Mouse (Mus musculus) G1E (cell line): ENCODE data around the gene Gm3448. TPM values are rescaled to one million over a fixed set of nuclear protein-coding genes. Genes with fewer than 3 reads are reported as not detected.
"Not testable (repeated sequence)": the region's sequence is repeated elsewhere in the genome, so short reads cannot be mapped to it uniquely, and the experiment has no call there.

Experiments
- ATAC-seq: 2 replicates; pipeline ENCODE4 v1.8.0; 2016; ENCODE audit warnings: mild to moderate bottlenecking; ENCODE audit not compliant: insufficient number of reproducible peaks, poor library complexity, low FRiP score, severe bottlenecking; ENCODE audit errors: extremely low read depth
- DNase-seq: peaks from one replicate; pipeline ENCODE4 v3.0.0; 2012; ENCODE audit warnings: low spot score
- H3K27me3 ChIP-seq: 2 replicates; pipeline ENCODE4 v1.6.1; 2012; ENCODE audit warnings: mild to moderate bottlenecking, low read length, inconsistent platforms; ENCODE audit not compliant: insufficient read depth
- H3K36me3 ChIP-seq: replicated peaks from 2 replicates; pipeline ENCODE3; 2012; ENCODE audit warnings: mild to moderate bottlenecking, inconsistent platforms
- H3K4me1 ChIP-seq: 2 replicates; pipeline ENCODE4 v1.6.1; 2012; ENCODE audit warnings: low read depth, low read length, inconsistent platforms, mixed read lengths; ENCODE audit not compliant: insufficient read depth
- H3K4me3 ChIP-seq: 2 replicates; pipeline ENCODE4 v1.5.1; 2012; ENCODE audit warnings: low read depth, mild to moderate bottlenecking, inconsistent platforms, low read length, moderate library complexity, mixed read lengths
- H3K9me3 ChIP-seq: replicated peaks from 2 replicates; pipeline ENCODE4 v1.6.1; 2012; ENCODE audit warnings: inconsistent platforms
- CTCF ChIP-seq: IDR thresholded peaks from 2 replicates; pipeline ENCODE4 v1.5.1; 2012; ENCODE audit warnings: low read depth, low read length, inconsistent platforms, mixed read lengths
- GATA1 ChIP-seq: IDR thresholded peaks from 2 replicates; pipeline ENCODE4 v1.6.1; 2012; ENCODE audit warnings: borderline replicate concordance, low read length, inconsistent platforms, mixed read lengths
- GATA2 ChIP-seq: IDR thresholded peaks from 2 replicates; pipeline ENCODE4 v1.6.1; 2012; ENCODE audit warnings: low read depth, low read length, inconsistent platforms, borderline replicate concordance
- POLR2AphosphoS5 ChIP-seq: IDR thresholded peaks from 2 replicates; pipeline ENCODE4 v1.6.1; 2012; ENCODE audit warnings: low read depth, low read length, inconsistent platforms; ENCODE audit not compliant: insufficient replicate concordance
- TAL1 ChIP-seq: conservative IDR thresholded peaks from 2 replicates; pipeline ENCODE4 v1.6.1; 2012; ENCODE audit warnings: low read depth, low read length, inconsistent platforms, mixed read lengths
- polyA plus RNA-seq: library from polyadenylated mRNA; stranded (reverse); fragments of >175 nt; gene quantifications from 2 replicates; pipeline ENCODE4 v1.2.3, GENCODE M21; 2012
- total RNA-seq, 2 experiments: library from RNA; stranded (forward) in 1 of 2; stranded (reverse) in 1 of 2; fragments of 200-1000 nt in 1 of 2; fragments of >200 nt in 1 of 2; fragmentation: Nextera tagmentation in 1 of 2; gene quantifications; 2 replicates each; pipeline ENCODE4 v1.2.3; 2014 to 2017

Gene Gm3448
- total and polyA plus RNA-seq, 3 experiments, result 2.7 to 59.8 (median 31.0) TPM

DNA sequence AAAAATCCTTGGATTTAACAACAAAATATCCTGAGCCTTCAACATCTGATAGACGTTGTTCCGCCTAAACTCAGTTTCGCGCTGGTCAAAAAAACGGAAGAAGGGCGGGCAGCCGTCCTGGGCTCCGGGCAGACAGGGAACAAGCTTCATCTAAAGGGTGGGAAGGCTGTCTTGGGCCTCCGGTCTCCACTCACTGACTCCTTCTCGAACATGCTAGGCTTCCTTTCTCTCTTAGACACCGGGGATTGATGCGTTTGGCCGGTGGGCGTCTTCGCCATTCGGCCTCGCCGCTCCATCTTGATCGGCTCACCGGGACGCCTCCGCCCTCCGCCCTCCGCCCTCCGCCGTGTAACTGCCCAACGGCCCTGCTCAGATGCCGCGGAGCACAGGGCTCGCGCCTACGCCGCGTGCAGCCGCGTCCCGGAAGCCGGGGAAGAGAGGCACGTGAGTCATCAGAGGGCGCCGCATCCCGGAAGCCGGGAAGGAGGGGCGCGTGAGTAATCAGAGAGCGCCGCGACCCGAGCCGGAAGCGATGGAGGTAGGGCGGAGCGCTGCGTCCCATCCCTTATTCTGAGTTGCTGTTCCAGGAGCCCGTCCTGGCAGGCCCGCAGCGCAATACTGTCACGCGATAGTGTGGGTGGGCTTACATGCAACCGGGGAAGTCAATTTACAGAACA is 62.8 kb downstream of the Gm3448 start, which contains the start of the genes 9030025P20Rik and Gm3417:
Gene 9030025P20Rik, plus strand, starts transcription at position 107 of the 677 bp plus-strand sequence.
Gene Gm3417, minus strand, starts transcription at position 429 of the 677 bp plus-strand sequence.
- H3K4me1 ChIP-seq, H3K27me3 ChIP-seq, H3K36me3 ChIP-seq, DNase-seq, H3K9me3 ChIP-seq: not testable (repeated sequence)
- ATAC-seq, result peak; percentile 83
- H3K4me3 ChIP-seq, result peak within 1 kb of the TSS; percentile 42; the same call in 1 of the 2 replicates

DNA sequence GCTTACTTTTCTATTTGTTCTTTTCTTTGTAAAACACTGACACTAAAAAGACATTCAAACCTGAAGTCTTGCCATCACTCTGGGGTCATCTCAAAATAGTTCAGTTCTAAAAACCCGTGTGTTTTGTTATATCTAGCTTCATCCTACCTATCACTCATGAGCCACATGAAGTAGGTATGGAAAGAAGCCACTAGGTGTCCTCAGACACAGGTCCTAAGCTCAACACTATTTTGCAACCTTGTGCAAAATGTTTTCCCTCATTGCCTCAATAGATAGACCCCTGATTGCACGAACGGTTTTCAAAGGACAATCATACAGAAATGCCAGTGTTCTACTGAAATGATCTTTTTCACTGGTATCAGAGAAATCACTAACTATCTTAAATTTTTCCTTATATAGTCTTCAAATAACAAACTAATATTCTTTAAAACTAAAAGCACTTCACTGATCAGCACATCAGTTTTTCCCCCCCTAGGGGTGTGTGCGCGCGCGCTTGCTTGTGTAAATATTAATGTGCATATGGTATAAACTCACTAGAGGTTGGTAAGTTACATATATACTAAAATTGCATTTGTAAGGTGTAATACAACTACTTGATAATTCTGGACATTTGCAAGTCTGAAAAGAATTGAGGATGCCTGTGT is 63.5 kb downstream of the Gm3448 start:
- ATAC-seq, result peak; percentile 57
- not testable (repeated sequence) for H3K9me3 ChIP-seq, H3K4me1 ChIP-seq, DNase-seq, H3K27me3 ChIP-seq, H3K36me3 ChIP-seq
- peak overlapping the region; percentile 42; the same call in 1 of the 2 replicates for H3K4me3 ChIP-seq

GRCm38 (mm10) chr17:14968373-14968913 is 72.9 kb downstream of the Gm3448 start:
- ATAC-seq, result peak; percentile 78
- H3K9me3 ChIP-seq, H3K27me3 ChIP-seq, DNase-seq, H3K4me1 ChIP-seq, H3K36me3 ChIP-seq, H3K4me3 ChIP-seq: not testable (repeated sequence)

DNA sequence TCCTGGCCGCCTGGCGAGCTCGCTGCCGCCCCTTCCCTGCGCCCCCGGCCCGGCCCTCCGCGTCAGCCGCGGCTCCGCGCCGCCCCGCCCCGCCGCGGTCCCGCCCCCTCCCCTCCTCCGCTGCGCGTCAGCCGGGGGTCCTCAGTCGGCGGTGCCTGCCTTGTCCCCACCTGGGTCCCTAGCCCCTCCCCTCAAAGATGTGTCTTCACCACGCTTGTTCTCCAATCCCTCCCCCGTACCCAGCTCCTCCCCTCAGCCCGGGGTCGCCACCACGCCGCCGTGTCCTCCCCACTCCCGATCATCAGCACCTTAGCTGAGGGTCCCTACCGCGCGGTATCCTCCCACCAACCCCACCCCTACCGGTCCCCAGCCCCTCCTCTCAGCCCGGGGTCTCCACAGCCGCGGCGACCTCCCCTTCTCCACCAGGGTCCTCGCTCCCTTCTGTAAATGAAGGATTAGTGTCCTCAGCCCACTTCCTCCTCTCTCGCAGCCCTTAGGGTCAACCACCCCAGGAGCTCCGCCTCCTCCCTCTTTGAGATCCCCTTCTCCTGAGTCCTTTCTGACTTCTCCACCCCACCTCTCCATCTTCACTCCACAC is 79.7 kb downstream of the Gm3448 start:
- not testable (repeated sequence) for DNase-seq, H3K9me3 ChIP-seq, H3K27me3 ChIP-seq, H3K4me3 ChIP-seq
- H3K36me3 ChIP-seq, result peaks cover 20% of the 10 kb centered on the region
- peak; percentile 68 for ATAC-seq
- peaks cover 15% of the 10 kb centered on the region for H3K4me1 ChIP-seq

DNA sequence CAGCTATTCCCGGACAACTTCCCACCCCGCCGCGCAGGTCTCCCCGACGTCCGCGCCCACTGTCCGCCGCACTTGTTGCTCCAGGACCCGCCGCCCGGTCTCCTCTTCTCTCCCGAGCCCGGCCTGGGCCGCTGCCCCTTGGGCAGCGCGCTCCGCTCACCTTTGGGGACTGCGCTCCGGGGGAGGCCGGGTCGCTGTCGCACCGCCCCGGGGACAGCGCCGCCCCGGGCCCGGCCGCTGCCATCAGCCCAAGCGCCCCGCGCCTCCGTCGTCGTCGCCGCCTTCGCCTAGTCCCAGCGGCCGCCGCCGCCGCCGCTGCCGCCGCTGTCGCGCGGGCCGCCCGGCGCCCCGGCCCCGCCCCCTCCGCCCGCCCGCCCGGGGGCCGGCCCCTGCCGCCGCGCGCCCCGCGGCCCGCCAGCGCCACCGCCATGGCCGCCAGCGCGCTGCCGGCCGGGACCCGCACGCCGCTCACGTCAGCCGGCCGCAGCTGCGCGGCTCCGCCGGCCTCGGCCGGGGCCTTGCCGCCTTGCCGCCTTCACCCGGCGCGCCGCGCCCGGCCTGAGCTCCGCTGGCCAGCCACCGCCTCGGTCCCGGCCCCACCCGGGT is 80.3 kb downstream of the Gm3448 start, which contains the start of gene Phf10:
Gene Phf10, minus strand, starts transcription at position 323 of the 606 bp plus-strand sequence.
- peaks cover 26% of the 10 kb centered on the region for H3K36me3 ChIP-seq
- not testable (repeated sequence) for H3K27me3 ChIP-seq, H3K9me3 ChIP-seq, ATAC-seq, DNase-seq
- H3K4me3 ChIP-seq, result peak within 1 kb of the TSS; percentile 84
- peaks cover 19% of the 10 kb centered on the region for H3K4me1 ChIP-seq

- H3K9me3 ChIP-seq, result no peaks in the 10 kb centered on the region
- DNase-seq (peak; percentile 10), ATAC-seq (no peak)
- no peaks in the 10 kb centered on the region for H3K27me3 ChIP-seq
- no peak for TF ChIP-seq POLR2AphosphoS5
- peaks cover 26% of the 10 kb centered on the region for H3K36me3 ChIP-seq
- peak overlapping the region; percentile 84 for H3K4me3 ChIP-seq
- H3K4me1 ChIP-seq, result peaks cover 19% of the 10 kb centered on the region
These were observed 80.8 kb downstream of the Gm3448 start for GRCm38 (mm10) chr17:14960520-14960919.

DNA sequence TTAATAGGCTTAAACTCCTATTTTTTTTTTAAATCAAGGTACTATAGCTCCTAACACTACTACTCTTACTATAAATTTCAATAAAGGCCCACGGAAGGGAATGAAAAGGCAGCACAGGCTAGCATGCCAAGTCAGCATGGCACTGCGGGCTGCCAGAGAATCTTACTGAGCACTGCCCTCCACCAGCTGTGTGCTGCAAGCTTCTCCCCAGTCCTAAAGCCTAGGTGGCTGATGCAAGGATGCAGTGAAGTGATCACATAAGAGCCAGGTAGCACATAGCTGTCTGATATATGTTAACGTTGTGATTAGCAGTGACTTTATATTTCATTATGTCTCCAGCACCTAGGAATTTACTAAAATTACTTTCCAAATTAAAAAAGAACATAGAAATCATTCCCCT is 81.4 kb downstream of the Gm3448 start:
- Histone ChIP-seq H3K4me3 (peak overlapping the region; percentile 84), H3K36me3 (peaks cover 29% of the 10 kb centered on the region), H3K27me3 (no peaks in the 10 kb centered on the region), H3K4me1 (peaks cover 19% of the 10 kb centered on the region), H3K9me3 (no peaks in the 10 kb centered on the region)
- TF ChIP-seq TAL1, result no peak
- no peak for TF ChIP-seq GATA1
- TF ChIP-seq CTCF, result no peak
- TF ChIP-seq POLR2AphosphoS5, result no peak
- no peak for TF ChIP-seq GATA2
- no peak for ATAC-seq
- peak; percentile 25 for DNase-seq
